Mouse (Mus musculus) gastrocnemius, adult 8-10 months (tissue): ENCODE results near the gene Top3a. TPM values are rescaled to one million over a fixed set of nuclear protein-coding genes. Genes with fewer than 3 reads are reported as not detected.
"Not testable (repeated sequence)": the region's sequence is repeated elsewhere in the genome, so short reads cannot be mapped to it uniquely, and the experiment has no call there.

Experiments used
- DNase-seq, 2 experiments: peaks; one replicate each; pipeline ENCODE4 v3.0.0; 2022; ENCODE audit warnings: low spot score in 2 of 2
- total RNA-seq, 4 experiments: library from RNA; stranded (reverse); gene quantifications; 2 replicates each; pipeline ENCODE4 v1.2.4; 2022

The Top3a gene
- total RNA-seq, result 1 to 10 TPM; 3.8 to 4.7 (median 4.2) TPM

DNA sequence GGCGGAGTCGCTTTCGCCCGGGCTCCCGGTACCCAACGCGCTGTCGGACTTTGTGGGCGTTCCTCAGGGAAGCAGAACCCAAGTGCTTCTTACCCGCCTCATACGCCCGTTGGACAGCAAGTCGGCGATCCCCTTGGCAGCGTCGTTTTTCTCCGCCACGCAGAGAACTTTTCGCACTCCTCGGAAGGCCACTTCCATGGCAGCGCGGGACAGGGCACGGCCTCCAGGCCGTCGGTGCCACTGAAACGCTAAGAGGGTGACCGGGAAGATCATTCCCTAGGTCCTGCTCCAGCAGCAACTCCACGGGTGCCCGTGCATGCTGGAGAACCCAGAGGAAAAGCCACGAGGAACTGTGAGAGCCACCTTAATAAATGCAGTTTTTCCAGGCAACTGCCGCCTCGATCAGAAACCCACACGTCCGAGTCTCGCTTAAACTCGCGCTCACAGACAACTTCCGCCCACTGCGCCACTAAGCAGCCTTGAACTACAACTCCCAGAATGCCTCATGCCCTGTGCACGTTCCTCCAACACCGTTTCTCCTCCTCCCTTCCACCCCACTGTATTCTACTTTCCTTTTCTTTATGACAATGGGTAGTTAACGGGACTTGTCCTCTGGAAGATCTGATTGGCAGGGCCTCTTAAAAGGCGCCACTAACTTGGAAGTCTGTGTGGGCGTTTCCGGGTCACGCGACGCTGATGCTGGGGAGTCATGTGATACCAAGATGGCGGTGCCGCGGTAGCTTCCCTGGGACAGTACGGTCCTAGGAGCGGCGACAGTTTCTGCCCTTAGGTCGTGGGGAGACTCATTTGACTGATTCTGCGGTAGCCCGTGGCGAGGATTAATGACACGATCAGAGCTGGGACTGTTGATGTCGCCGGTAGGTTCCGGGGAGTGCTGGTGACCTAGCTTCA is at the start of gene Top3a, which contains the start of gene Smcr8:
Gene Top3a (minus strand): TSS at position 537 of the 912 bp plus-strand sequence.
Gene Smcr8 (plus strand): TSS at position 696 of the 912 bp plus-strand sequence.
- peak; percentile 68 to 69 for DNase-seq

DNA sequence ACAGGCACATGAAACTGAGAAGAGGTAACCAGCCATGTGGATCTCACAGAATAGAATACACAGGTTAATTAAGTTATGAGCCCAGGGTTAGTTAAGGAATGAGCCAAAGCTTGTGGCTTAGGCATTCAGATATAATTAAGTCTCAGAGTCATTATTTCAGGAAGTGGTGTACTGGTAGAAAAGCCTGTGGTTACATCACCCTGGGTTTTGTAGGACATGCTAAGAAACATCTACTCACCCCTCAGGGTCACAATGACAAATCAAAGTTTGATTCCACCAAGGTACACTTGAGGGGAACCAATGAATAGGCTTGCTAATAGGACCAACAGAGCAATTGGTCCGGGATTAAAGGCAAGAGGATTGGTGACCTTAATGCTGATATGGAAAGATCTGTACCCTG is 49.5 kb upstream of the Top3a start:
- no peak for DNase-seq

DNA sequence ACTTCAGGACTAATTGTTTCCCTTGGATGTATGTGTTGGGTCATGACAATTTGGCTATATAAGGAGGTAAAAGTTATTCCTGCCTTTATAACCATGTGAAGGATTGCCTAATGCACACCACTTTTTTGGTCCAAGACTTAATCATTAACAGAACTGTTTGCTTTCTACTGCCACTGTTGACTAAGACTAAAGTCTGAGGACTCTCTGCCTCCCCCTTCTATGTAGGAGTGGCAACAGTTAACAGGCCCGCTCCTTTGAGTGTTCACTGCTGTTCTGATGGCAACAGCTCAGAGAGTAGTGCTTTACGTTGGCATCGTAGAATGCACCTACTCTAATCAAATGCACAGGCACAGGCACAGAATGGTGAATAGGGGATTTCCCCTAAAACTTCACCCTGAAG is 48.0 kb upstream of the Top3a start:
- DNase-seq, result no peak

DNA sequence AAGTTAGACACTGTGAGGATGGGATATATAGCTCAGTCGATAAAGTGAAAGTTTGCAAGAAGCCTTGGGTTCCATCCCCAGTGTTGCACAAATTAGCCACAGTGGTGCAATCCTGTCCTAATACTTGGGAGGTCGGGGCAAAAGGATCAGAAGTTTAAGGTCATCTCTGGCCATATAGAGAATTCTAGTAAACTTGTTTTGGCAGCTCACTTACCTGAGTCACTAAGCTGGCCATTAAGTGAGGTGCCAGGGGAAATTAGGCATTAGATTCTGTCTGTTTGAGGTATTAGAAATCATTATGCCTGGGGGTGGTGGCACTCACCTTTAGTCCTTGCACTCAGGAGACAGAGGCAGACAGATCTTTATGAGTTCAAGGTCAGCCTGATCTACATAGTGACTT is 46.6 kb upstream of the Top3a start:
- no peak for DNase-seq

DNA sequence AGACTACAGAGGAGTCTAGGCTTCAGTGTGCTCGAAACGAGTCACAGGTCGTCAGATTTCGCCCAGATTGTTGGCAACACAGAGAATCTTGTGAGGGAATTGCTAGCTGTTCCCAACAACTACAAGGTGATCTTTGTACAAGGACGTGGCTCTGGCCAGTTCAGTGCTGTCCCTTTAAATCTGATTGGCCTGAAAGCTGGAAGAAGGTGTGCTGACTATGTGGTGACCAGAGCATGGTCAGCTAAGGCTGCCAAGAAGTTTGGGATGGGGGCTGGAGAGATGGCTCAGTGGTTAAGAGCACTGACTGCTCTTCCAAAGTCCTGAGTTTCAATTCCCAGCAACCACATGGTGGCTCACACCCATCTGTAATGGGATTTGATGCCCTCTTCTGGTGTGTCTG is 39.2 kb upstream of the Top3a start:
- DNase-seq, result no peak

DNA sequence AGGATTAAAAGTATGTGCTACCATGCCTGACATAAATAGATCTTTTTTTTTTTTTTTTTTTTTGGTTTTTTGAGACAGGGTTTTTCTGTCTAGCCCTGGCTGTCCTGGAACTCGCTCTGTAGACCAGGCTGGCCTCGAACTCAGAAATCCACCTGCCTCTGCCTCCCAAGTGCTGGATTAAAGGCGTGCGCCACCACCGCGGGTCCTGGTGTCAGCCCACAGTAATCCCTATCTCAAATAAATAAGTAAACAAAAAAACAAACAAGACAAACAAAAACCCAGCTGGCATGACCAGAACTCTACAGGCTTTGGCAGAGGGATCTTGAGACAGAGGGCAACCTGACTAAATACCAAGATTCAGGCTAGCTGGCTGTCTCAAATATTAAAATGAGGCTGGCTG is 34.5 kb upstream of the Top3a start, which contains the start of gene Shmt1:
Gene Shmt1 (minus strand): TSS at position 101 of the 400 bp plus-strand sequence.
- DNase-seq, result not testable (repeated sequence)

DNA sequence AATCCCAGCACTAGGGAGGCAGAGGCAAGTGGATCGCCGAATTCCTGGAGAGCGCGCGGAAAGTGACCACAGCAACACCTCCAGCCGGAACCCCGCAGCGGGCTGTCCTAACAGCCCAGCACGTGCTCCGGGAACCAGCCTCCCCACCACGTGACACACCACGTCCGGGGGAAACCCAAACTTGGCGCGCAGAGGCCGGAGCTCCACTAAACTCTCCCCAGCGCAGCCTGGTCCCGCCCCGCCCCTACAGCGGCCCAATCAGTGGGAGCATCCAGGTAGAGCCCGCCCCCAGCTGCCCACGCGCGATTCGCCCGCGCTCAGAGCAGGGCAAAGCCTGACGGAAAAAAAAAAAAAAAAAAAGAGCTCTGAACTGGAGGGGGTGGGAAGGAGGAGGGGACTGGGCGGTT is 33.9 kb upstream of the Top3a start:
- DNase-seq, result peak; percentile 88 to 94

DNA sequence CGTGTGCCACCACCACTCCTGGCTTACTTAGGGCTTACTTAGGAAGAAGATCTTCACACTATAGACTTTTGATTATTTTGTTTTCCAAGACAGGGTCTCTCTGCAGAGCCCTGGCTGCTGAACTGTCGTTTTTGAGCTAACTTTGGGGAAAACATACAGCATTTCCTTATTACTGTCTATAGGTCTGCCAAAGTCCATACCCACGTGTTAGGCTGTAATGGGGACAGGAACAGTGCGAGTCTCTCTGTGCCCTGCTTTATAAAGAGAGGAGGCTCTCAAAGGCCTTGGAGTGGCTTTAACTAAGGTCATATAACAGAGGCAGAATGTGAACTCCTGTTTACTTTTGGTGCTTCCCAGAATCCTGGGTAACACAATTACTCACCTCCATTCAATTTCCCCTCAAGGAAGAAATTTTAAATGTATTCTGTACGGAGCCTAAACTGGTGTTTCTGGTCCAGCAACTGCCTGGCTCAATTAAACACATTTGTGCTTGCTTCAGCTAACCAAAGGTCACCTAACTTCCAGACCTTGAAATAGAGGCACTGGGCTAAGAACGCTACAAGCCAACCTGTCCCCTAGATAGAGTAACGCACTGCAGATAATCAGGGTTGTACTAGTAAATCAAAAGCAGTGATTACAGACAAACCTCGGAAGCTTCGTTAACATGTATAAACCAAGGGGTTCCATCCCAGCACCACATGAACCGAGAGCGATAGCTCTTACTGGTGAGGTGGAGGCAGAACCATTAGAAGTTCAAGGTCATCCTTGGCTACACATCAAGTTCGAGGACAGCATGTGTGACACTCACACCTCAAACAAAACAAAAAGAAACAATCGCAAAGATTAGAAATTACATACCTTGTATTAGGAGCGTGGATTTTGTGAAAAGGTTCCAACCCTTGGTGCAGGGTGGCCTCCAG is 33.1 kb upstream of the Top3a start:
- no peak for DNase-seq

DNA sequence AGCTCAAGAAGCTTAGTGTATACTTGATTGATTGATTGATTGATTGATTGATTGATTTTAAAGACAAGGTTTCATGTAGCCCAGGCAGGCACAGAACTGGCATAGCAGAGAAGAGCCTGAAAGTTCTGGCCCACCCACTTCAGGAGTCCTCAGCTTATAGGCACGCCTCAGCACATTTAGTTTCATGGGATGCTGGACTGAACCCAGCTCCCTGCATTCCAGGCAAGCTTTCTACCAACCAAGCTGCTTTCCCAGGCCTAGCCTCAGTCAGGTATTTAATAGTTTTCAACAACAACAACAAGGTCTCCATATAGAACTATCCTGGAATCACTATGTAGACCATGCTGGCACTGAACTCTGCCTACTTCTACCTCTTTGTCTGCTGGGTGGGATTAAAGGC is 32.4 kb upstream of the Top3a start:
- DNase-seq, result no peak

DNA sequence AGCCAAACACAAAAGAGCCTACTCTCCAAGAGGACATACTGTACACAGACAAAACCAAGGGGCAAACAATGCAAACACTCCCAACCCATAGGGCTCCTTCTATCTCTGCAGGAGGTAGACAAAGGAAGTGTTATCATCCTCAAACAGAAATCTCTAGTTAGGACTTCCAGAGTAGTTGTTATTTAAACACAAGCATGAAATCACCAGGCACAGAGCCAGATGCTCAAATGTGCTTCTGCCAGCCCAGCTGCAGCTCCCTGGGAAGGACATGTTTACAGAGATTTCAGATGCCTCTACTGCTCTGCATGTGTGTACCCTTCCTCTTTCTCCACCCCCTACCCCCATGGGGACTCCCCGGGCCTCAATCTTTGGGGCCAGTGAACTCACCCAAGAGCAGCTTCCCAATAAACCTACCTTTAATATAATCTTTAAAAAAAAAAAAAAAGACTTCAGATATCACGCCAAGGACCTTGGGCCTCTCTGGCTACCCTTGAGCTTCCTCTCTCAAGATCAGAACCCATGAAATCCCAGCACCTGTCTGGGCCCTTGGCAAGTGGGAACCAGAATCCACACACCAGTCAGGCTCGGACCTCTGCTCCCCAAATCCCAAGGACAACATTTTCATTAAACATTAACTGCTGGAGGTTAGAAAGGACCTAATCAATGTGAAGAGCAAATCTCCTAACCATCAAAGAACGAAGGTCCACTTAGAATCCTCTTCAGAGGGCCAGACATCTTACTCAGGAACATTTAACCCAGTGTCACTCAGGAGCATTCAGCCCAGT is 31.3 kb upstream of the Top3a start:
- peak in 1 of 2 experiments; percentile 15 for DNase-seq

DNA sequence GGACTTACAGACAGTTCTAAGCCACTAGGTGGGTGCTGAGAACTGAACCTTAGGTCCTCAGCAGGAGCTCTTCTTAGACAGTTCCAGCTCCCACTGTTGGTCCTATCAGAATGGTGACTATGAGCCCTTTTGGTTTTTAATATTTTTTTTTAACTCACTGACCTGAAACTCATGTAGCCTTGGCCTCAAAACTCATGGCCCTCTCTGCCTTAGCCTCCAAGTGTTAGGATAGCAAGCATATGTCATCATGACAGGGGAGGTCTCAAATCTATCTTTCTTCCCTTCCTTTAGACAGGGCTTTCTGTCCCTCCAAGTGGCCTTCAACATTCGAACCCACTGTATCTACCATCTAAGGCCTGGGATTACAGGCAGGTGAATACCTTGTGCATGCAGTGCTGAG is 23.7 kb upstream of the Top3a start:
- no peak for DNase-seq

DNA sequence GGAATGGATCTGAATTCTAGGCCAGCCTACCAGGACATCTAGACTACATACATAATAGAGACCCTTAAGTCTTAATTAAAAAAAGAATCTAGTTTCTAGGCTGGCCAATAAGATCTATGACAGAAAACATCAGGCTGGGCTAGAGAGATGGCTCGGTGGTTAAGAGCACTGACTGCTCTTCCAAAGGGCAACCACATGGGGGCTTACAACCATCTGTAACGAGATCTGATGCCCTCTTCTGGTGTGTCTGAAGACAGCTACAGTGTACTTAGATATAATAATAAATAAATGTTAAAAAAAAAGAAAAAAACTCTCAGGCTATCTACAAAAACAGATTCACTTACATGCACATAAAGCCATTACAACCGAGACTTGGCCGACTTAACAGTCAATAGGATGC is 22.8 kb upstream of the Top3a start:
- no peak for DNase-seq

DNA sequence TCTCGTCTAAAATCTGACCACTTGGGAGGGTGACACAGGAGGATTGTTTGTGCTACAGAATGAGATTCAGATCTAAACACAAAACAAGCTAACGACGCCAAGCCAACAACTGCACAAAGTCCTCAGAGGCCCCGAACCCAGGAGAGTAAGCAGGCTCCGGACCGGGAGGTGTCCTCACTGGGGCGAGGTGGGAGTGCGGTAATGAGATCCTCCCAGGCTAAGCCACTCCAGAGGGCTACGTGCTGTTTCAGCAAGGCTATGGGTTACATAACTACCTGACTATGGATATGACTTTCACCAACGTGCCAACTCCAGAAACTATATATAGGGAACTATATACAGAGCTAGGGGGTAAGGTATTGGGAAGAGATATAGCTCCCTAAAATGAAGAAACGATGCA is 19.2 kb upstream of the Top3a start:
- peak in 1 of 2 experiments; percentile 34 for DNase-seq

DNA sequence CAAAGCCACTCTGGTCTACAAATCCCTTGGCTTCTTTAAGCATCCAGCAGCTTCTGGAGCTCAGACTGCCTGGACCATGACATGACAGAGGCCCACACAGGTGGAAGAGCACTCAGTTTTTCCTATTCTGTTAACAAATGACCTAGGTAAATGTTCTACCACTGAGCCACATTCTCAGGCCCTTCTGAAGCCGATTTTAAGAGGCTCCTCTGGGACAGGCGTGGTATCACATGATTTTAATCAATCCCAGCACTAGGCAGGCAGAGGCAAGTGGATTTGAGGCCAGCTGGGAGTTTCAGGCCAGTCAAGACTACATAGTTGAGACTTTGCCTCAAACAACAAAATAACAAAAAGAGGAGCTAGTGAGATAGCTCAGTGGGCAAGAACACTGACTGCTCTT is 13.3 kb upstream of the Top3a start:
- no peak for DNase-seq

DNA sequence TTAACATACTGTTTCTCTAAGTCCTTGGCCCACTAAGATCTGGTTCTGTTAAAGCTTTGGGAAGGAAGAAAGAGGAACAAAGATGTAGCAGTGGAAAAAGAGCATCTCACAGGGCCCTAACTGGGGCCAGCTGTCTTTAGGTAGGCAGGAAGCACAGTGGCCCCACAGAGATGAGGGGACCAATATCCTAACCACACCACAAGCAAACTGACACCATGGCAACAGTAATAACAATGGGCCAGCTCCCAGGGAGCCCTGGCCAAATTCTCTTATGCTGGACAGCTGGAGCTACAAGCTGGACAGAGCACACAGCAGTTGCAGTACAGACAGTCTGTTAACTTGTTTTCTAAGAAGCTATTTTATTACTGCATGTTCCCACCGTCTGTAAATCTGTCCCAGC is 10.4 kb upstream of the Top3a start:
- DNase-seq, result peak; percentile 44 to 47

DNA sequence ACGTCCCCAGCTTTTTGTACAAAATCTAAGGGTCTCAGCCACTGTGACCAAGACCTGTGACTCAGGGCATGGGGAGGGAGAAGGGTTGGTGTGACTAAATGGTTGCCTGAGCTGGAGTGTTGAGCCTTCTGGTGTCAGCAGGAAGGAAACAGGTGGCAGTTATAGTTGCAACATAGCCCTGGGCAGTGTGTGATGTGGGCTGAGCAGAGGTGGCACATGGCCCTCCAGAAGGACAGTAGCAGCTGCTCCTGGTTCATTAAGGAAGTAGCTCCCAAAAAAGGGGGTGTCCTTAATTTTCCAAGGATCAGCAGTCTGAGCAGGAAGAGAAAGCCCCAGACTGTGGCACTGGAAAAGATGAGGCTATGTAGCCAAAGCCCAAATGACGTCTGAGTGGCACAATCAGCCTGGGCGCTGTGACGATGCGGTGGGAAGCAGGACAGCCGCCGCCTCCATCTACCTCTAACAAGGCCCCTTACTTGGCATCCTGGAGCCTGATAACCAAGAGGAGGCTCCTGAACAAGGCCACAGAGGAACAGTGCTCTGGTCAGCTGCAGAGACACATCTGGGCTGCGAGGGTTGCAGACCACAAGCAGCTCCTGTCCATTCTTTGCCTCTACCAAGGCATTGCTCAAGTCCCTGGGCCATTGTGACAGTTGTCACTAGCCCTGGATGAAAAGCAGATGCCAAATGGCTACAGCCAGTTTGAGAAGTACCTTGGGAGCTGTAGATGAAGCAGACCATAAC is 7.2 kb upstream of the Top3a start:
- no peak for DNase-seq

DNA sequence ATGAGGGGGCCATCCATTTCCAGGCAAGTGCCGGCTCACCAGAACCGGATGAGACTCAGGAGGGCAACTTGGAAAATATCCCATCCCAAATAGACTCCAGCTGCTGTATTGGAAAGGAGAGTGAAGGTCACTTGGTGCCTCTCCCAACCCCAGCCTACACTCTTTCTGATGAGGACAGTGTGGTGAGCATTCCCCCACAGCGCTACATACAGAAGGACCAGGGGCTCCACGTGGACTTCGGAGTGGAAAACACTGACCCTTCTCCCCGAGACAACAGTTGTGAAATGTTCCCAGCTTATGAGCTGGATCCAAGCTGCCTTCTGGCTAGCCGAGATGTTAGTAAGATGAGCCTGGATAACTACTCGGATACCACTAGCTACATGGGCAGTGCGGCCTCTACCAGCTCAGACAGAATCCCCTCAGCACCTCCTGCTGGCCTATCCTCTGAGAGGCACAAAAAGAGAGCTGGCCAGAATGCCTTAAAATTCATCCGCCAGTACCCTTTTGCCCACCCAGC is 2.6 kb upstream of the Top3a start:
- no peak for DNase-seq

DNA sequence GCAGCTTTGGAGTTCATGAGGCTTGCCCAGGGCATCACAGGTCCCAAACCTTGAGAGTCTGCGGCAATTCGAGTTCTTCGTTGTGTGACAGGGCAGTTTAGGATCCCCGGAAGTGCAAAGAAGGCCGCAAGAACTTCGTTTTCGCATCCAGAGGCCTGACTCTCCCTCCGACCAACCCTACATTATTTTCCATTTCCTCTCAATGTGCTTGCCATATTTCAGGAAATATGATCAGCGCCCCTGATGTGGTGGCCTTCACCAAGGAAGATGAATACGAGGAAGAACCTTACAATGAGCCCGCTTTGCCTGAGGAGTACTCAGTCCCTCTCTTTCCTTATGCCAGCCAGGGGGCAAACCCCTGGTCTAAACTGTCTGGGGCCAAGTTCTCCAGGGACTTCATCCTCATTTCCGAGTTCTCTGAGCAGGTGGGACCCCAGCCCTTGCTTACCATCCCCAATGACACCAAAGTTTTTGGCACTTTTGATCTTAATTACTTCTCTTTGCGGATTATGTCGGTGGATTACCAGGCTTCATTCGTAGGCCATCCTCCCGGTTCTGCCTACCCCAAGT is 721 bp upstream of the Top3a start:
- no peak for DNase-seq

DNA sequence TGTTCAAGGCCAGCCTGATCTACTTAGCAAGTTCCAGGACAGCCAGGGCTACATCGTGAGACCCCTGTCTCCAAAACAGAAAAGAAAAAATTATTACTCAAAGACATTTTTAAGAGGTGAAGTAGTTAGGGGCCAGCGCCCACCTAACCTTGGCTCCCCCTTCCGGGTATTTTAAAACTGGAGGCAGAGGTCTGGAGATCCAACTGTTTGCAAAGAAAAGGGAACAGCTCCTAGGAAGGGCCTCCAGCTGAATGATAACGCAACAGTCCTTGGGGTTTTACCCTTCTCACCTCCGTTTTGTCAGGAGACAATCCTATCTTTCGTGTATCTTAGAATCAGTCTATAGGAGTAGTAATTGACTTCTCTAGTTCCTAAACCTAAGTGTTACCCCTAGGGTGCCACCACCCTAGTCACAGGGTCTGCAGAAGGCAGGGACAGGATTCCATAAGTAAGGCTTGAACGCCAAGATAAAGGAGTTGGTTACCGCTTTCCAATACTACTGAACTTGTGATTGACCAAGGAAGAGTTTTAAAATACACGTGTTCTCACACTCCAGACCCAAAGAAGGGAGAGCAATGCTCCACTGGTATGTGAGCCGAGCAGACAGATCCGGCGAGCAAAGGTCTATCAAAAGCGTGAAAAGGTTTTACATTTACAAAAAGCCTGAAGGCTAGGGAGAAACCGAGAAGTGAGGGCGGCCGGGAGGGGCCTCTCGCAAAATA is 897 bp downstream of the Top3a start:
- DNase-seq, result no peak
